Mouse (Mus musculus): ENCODE measurements at regions not wholly inside any gene's neighbourhood (a gene's known extent, or its start where the extent isn't known, plus 50 kb on each side); places are given as distances from the start of the nearest gene placed in this dataset.

DNA sequence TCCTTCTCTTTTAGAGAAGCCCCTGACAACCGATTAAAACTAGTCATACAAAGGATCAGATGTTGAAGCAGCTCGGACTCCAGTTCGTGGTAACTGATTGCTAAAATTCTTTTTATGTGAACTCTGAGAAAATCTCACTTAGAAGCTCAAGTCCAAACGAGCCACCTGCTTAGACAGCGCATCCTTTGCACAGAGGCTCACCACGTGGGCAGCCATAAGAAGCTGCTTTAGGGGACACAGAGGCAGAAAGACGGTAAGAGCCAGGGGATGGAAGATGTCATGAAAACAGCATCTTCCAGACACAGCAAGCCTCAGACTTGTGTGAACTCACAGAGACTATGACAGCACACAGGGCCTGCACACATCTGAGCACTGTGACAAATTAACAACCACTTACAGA, 461.0 kb upstream of the Tenm4 start:
- Histone ChIP-seq H3K4me1 (ENCODE audit: control insufficient read depth, insufficient read depth, low read length) (no peaks in the 10 kb centered on the region), H3K36me3 (ENCODE audit: control insufficient read depth, insufficient read depth, low read length) (no peaks in the 10 kb centered on the region), H3K9ac (ENCODE audit: low read depth, low read length) (no peak overlapping the region), H3K27ac (replicated peaks; ENCODE audit: low read depth, low read length) (no peak overlapping the region), H3K9me3 (ENCODE audit: control insufficient read depth, low read length) (no peaks in the 10 kb centered on the region), H3K27me3 (replicated peaks; ENCODE audit: control insufficient read depth, insufficient read depth, low read length) (no peaks in the 10 kb centered on the region), H3K4me3 (ENCODE audit: low read depth, low read length) (no peak overlapping the region), H3K4me2 (ENCODE audit: low read depth, low read length) (no peak overlapping the region)
- DNase-seq (ENCODE audit: low spot score) (no peak), ATAC-seq (ENCODE audit: low read depth) (no peak)
- WGBS, result 77% methylated on average over 7 of the region's 7 CpGs

DNA sequence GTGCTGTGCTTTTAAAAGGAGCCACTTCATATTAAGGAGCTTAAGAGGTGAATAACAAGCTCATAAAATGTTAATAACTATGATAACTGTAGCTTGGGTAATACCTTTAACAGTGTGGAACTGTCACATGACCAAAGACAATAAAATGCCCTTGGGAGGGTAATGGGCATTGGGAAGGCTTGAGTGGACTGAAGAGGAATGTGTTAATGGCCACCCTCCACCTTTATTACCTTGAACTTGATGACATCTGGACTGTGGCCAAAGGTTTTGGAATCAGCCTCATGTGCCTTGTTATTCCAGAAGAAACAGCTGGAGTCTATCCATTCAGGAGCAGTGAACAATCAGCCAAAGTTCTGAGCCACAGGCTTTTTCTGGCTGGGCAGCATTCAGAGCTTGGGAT, 451.0 kb upstream of the Tenm4 start:
- ATAC-seq (ENCODE audit: low read depth) (no peak), DNase-seq (ENCODE audit: low spot score) (no peak)
- Histone ChIP-seq H3K4me3 (ENCODE audit: low read depth, low read length) (no peak overlapping the region), H3K27ac (replicated peaks; ENCODE audit: low read depth, low read length) (no peak overlapping the region), H3K9ac (ENCODE audit: low read depth, low read length) (no peak overlapping the region), H3K27me3 (replicated peaks; ENCODE audit: control insufficient read depth, insufficient read depth, low read length) (no peaks in the 10 kb centered on the region), H3K36me3 (ENCODE audit: control insufficient read depth, insufficient read depth, low read length) (no peaks in the 10 kb centered on the region), H3K4me2 (ENCODE audit: low read depth, low read length) (no peak overlapping the region), H3K9me3 (ENCODE audit: control insufficient read depth, low read length) (no peaks in the 10 kb centered on the region), H3K4me1 (ENCODE audit: control insufficient read depth, insufficient read depth, low read length) (no peaks in the 10 kb centered on the region)

DNA sequence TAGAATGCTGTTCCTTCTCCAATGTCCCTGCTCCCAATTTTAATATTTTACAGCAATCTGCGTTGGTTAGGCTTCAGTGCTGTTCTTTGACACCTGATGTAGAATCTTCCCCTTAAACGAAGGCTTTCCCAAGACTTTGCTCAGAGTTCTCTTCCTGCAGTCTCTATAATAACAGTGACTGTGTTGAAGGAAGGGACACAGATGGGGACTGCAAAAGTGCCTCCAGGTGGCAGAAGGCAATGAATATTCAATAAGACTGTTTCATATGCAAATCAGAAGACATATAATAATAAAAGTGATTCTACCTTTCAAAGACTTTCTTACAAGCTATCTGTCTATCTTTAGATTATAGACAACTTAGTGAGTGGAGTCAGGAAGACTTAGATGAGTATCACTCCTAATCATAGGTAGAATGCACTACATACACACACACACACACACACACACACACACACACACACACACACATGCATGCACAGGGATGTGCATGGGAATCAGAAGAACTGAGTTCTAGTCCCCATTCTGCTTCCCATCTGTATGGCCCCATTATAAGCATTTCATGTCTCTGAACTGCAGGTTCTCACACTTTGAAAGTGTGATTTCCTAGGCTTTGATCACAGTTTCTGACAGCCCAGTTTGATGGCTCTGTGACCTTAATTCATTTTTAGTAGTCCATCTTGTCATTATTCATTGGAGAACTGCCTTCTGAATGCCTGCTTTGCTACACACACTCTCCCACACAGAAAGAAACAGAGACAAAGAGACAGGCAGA, 445.1 kb upstream of the Tenm4 start:
- Histone ChIP-seq H3K36me3 (ENCODE audit: control insufficient read depth, insufficient read depth, low read length) (no peaks in the 10 kb centered on the region), H3K9me3 (ENCODE audit: control insufficient read depth, low read length) (no peaks in the 10 kb centered on the region), H3K9ac (ENCODE audit: low read depth, low read length) (no peak overlapping the region), H3K4me3 (ENCODE audit: low read depth, low read length) (no peak overlapping the region), H3K4me1 (ENCODE audit: control insufficient read depth, insufficient read depth, low read length) (no peaks in the 10 kb centered on the region), H3K27ac (replicated peaks; ENCODE audit: low read depth, low read length) (no peak overlapping the region), H3K27me3 (replicated peaks; ENCODE audit: control insufficient read depth, insufficient read depth, low read length) (no peaks in the 10 kb centered on the region), H3K4me2 (ENCODE audit: low read depth, low read length) (no peak overlapping the region)
- DNase-seq (ENCODE audit: low spot score), result no peak
- ATAC-seq (ENCODE audit: low read depth), result no peak
- WGBS, result 67% methylated on average over 2 of the region's 2 CpGs

DNA sequence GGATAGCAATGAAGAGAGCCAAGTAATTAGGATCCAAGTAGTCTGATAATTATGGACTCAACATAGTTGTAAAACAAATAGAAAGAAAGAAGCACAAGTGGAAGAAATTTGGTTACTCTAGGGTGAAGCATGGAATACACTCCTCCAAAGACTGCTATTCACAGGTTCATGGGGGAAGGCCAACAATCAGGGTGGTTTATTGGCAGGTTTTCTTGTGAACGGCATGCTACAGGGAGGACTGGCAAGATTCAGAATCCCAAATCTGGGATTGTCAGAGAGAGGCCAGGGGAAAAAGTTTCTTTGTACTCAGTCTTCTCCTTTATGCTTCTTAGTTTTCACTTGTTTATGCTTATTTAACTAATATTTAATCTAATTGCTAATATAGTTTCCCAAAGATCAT, 437.2 kb upstream of the Tenm4 start:
- no peaks in the 10 kb centered on the region for H3K4me1 ChIP-seq (ENCODE audit: control insufficient read depth, insufficient read depth, low read length)
- H3K9ac ChIP-seq (ENCODE audit: low read depth, low read length), result no peak overlapping the region
- no peak overlapping the region for H3K4me2 ChIP-seq (ENCODE audit: low read depth, low read length)
- whole genome bisulfite sequencing, result 67% methylated on average over 1 of the region's 1 CpGs
- no peaks in the 10 kb centered on the region for H3K9me3 ChIP-seq (ENCODE audit: control insufficient read depth, low read length)
- no peak overlapping the region for H3K4me3 ChIP-seq (ENCODE audit: low read depth, low read length)
- no peak overlapping the region for H3K27ac ChIP-seq (replicated peaks; ENCODE audit: low read depth, low read length)
- DNase-seq (ENCODE audit: low spot score), result no peak
- no peaks in the 10 kb centered on the region for H3K27me3 ChIP-seq (replicated peaks; ENCODE audit: control insufficient read depth, insufficient read depth, low read length)
- H3K36me3 ChIP-seq (ENCODE audit: control insufficient read depth, insufficient read depth, low read length), result no peaks in the 10 kb centered on the region
- no peak for ATAC-seq (ENCODE audit: low read depth)

DNA sequence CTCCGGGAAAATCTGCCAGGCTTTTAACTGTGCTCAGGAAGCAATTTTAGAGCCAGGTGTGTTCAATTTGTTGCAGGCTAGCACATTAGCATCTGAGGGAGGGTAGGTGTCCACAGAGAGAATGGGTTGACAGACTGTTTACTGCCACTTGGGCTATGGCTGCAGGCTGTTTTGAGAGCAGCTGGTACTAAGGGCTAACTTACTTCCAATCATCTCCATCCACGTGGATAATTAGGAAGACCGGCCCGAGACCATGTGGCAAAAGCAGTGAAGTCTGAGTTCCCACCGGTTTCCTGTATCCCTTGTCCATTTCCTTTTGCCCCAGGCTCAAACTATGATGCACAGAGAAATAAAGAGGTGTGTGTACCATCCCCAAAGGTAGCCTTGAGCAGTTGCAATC, 436.5 kb upstream of the Tenm4 start:
- WGBS, result 22% methylated on average over 5 of the region's 5 CpGs
- Histone ChIP-seq H3K36me3 (ENCODE audit: control insufficient read depth, insufficient read depth, low read length) (no peaks in the 10 kb centered on the region), H3K4me2 (ENCODE audit: low read depth, low read length) (no peak overlapping the region), H3K27me3 (replicated peaks; ENCODE audit: control insufficient read depth, insufficient read depth, low read length) (no peaks in the 10 kb centered on the region), H3K4me3 (ENCODE audit: low read depth, low read length) (no peak overlapping the region), H3K9me3 (ENCODE audit: control insufficient read depth, low read length) (no peaks in the 10 kb centered on the region), H3K4me1 (ENCODE audit: control insufficient read depth, insufficient read depth, low read length) (no peaks in the 10 kb centered on the region), H3K9ac (ENCODE audit: low read depth, low read length) (no peak overlapping the region), H3K27ac (replicated peaks; ENCODE audit: low read depth, low read length) (no peak overlapping the region)
- DNase-seq (ENCODE audit: low spot score), result no peak
- ATAC-seq (ENCODE audit: low read depth), result no peak

DNA sequence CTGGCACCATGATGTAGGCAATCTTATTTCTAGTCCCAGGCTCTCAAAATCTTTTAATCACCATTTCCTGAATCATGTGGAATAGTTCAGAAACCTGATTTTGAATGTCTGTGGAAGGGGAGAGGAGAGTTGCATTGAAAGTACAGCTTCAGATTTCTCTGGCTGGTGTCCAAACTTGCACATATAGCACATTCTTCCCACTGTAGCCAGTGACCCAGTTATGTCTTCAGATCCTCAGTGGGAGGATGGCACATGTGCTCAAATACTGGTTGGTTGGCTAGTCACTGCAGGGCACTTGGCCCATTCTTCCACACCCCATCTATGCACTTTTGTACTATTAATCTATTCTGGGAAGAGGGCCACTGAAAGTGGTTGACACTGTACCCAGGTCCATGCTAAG, 434.3 kb upstream of the Tenm4 start:
- no peak for ATAC-seq (ENCODE audit: low read depth)
- Histone ChIP-seq H3K4me3 (ENCODE audit: low read depth, low read length) (no peak overlapping the region), H3K4me1 (ENCODE audit: control insufficient read depth, insufficient read depth, low read length) (no peaks in the 10 kb centered on the region), H3K36me3 (ENCODE audit: control insufficient read depth, insufficient read depth, low read length) (no peaks in the 10 kb centered on the region), H3K9me3 (ENCODE audit: control insufficient read depth, low read length) (no peaks in the 10 kb centered on the region), H3K9ac (ENCODE audit: low read depth, low read length) (no peak overlapping the region), H3K27ac (replicated peaks; ENCODE audit: low read depth, low read length) (no peak overlapping the region), H3K27me3 (replicated peaks; ENCODE audit: control insufficient read depth, insufficient read depth, low read length) (no peaks in the 10 kb centered on the region), H3K4me2 (ENCODE audit: low read depth, low read length) (no peak overlapping the region)
- DNase-seq (ENCODE audit: low spot score), result no peak

DNA sequence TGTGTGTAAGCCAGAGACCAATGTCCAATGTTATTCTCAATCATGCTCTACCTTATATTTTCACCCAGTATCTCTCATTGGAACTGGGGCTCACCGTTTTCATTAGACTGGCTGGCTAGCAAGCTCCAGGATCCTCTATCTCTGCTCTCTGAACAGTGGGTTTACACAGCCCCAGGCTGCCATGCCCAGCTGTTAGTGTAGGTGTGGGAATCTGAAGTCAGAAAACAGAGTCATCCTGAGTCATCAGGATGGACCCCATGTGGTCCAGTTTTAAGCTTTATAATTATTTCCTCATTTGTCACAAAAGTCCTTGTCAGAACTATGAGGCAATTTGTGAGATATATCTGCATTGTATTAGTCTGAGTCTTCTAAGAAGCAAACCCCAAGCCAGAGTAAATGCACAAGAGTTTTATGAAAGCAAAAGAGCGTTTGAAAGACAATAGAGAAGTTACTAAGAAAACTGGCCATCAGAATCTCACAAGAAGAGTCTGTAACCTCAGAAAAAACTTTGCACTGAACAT, 432.3 kb upstream of the Tenm4 start:
- Histone ChIP-seq H3K4me1 (ENCODE audit: control insufficient read depth, insufficient read depth, low read length) (no peaks in the 10 kb centered on the region), H3K27me3 (replicated peaks; ENCODE audit: control insufficient read depth, insufficient read depth, low read length) (no peaks in the 10 kb centered on the region), H3K27ac (replicated peaks; ENCODE audit: low read depth, low read length) (no peak overlapping the region), H3K36me3 (ENCODE audit: control insufficient read depth, insufficient read depth, low read length) (no peaks in the 10 kb centered on the region), H3K9me3 (ENCODE audit: control insufficient read depth, low read length) (no peaks in the 10 kb centered on the region), H3K9ac (ENCODE audit: low read depth, low read length) (no peak overlapping the region), H3K4me2 (ENCODE audit: low read depth, low read length) (no peak overlapping the region), H3K4me3 (ENCODE audit: low read depth, low read length) (no peak overlapping the region)
- ATAC-seq (ENCODE audit: low read depth) (no peak), DNase-seq (ENCODE audit: low spot score) (no peak)
- 59% methylated on average over 2 of the region's 2 CpGs for WGBS

DNA sequence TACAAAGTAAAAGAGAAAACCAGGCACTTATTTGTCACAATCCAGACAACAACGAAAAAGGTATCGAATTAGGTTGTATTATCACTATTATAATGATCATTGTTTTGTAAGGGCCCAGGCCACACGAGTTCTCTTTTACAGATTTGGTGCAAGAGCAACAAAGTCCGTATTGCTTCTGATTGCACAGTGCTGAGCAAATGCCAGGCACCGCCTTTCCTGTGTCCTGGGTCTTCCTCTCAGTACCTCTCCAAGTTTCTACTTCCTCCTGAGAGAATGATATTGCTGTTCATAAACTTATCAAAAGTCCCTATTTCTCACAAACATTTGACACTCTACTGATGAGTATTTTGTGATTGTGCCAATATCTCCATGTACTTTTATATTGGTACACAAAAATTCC, 431.3 kb upstream of the Tenm4 start:
- no peaks in the 10 kb centered on the region for H3K27me3 ChIP-seq (replicated peaks; ENCODE audit: control insufficient read depth, insufficient read depth, low read length)
- H3K9me3 ChIP-seq (ENCODE audit: control insufficient read depth, low read length), result no peaks in the 10 kb centered on the region
- H3K27ac ChIP-seq (replicated peaks; ENCODE audit: low read depth, low read length), result no peak overlapping the region
- 84% methylated on average over 5 of the region's 5 CpGs for WGBS
- no peak overlapping the region for H3K4me2 ChIP-seq (ENCODE audit: low read depth, low read length)
- no peak for ATAC-seq (ENCODE audit: low read depth)
- DNase-seq (ENCODE audit: low spot score), result no peak
- no peaks in the 10 kb centered on the region for H3K4me1 ChIP-seq (ENCODE audit: control insufficient read depth, insufficient read depth, low read length)
- no peaks in the 10 kb centered on the region for H3K36me3 ChIP-seq (ENCODE audit: control insufficient read depth, insufficient read depth, low read length)
- no peak overlapping the region for H3K9ac ChIP-seq (ENCODE audit: low read depth, low read length)
- H3K4me3 ChIP-seq (ENCODE audit: low read depth, low read length), result no peak overlapping the region

DNA sequence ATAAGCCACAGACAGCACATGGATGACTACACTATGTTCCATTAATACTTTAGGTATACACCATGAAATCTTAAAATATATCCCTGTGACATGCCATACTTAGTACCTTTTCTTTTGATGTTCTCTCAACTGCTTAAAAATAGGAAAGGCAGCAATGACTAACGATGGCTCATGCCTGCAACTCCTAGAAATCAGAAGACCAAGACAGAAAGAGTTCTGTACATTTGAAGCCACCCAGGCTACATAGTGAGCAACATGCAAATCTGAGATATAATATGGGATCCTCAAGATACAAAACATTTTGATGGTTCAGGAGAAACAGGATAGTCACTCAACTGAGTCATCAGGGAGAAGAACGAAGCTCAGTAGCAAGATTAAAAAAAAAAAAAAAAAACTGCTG, 412.7 kb upstream of the Tenm4 start:
- H3K36me3 ChIP-seq (ENCODE audit: control insufficient read depth, insufficient read depth, low read length), result no peaks in the 10 kb centered on the region
- DNase-seq (ENCODE audit: low spot score) (no peak), ATAC-seq (ENCODE audit: low read depth) (no peak)
- no peaks in the 10 kb centered on the region for H3K4me1 ChIP-seq (ENCODE audit: control insufficient read depth, insufficient read depth, low read length)
- no peaks in the 10 kb centered on the region for H3K27me3 ChIP-seq (replicated peaks; ENCODE audit: control insufficient read depth, insufficient read depth, low read length)
- no peak overlapping the region for H3K27ac ChIP-seq (replicated peaks; ENCODE audit: low read depth, low read length)
- no peak overlapping the region for H3K4me3 ChIP-seq (ENCODE audit: low read depth, low read length)
- no peak overlapping the region for H3K4me2 ChIP-seq (ENCODE audit: low read depth, low read length)
- no peak overlapping the region for H3K9ac ChIP-seq (ENCODE audit: low read depth, low read length)
- H3K9me3 ChIP-seq (ENCODE audit: control insufficient read depth, low read length), result no peaks in the 10 kb centered on the region
- 84% methylated on average over 2 of the region's 2 CpGs for WGBS
